Comparison of ENCODE assay signal across 9 mouse cellular contexts in the genomic region with DNA sequence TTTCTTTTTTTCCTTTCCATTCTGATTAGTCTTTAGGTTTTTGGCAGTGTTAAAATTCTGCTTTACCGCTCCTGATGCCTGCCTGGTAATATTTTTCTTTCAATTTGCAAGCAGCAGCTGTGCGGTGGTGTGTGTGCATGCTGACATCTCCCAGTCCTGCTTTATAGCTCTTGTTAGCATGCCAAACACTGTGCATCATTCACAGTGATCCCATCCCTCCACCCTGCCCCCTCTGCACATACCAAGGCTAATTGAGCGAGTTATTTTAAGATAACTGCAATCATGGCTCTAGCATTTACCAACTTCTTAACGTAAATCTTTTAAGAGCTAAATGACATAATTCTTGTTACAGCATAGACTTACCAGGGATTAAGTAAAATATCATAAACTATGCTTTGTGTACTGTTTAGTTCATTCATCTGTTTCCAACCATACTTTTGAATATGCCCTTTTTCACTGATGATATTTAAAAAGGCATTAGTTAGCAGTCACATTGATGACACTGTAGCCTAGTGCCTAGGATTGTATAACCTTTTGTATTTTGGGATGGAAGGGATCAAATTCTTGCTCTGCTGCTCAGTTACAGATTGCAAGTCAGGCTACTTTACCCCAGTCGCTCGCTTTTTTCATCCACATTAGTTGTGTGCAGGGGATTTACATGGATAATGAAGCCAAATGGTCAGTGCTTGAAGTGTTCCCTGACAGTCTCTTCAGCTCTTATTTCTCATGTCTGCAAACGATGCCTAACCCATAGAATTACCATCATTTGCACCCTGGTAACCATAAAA.
DNase-seq lines count a peak whose midpoint lies in the region; ATAC-seq lines count a peak whose summit lies in the region.
"Had no signal": no experiment of that assay in that cellular context is flagged by ENCODE, and none has a peak within 500 bp of the region (broad histone marks: within the 10 kb centered on the region; RNA-seq: fewer than 3 reads in every experiment).

No protein-coding gene starts in this region.

- no peak overlapping the region for H3K9ac ChIP-seq in lung, embryonic 16.5 days (ENCODE audit: low read length)
- H3K9ac ChIP-seq in intestine, embryonic 16.5 days (ENCODE audit: low read depth, low read length): no peak overlapping the region

- H3K27me3 ChIP-seq in lung, embryonic 16.5 days (ENCODE audit: control insufficient read depth, insufficient read depth, low read depth, low read length): no peaks in the 10 kb centered on the region
- H3K27me3 ChIP-seq in intestine, embryonic 16.5 days (replicated peaks; ENCODE audit: control insufficient read depth, insufficient read depth, low read length): no peaks in the 10 kb centered on the region

- WGBS in lung, embryonic 16.5 days: 55% methylated on average over 7 of the region's 7 CpGs
- WGBS in intestine, embryonic 16.5 days: 38% methylated on average over 7 of the region's 7 CpGs

- ATAC-seq in lung, embryonic 16.5 days (ENCODE audit: low read depth): peak; percentile 71; the same call in 1 of the 2 replicates
- peak; percentile 68; the same call in 1 of the 2 replicates for ATAC-seq in intestine, embryonic 16.5 days
- no peak for ATAC-seq in activated CD4-positive, CD25-positive, alpha-beta regulatory T cell, adult 4 months

- no peak overlapping the region for H3K4me2 ChIP-seq in lung, embryonic 16.5 days (ENCODE audit: low read depth, low read length)
- H3K4me2 ChIP-seq in intestine, embryonic 16.5 days (ENCODE audit: low read depth, low read length): no peak overlapping the region

- intact Hi-C loops in left cerebral cortex, postnatal 25 days (cut with DNase I): no loop called here

- no peaks in the 10 kb centered on the region for H3K9me3 ChIP-seq in lung, embryonic 16.5 days (ENCODE audit: control insufficient read depth, low read length)
- H3K9me3 ChIP-seq in intestine, embryonic 16.5 days (ENCODE audit: control insufficient read depth, low read length): no peaks in the 10 kb centered on the region

- no peaks in the 10 kb centered on the region for H3K4me1 ChIP-seq in lung, embryonic 16.5 days (replicated peaks; ENCODE audit: control insufficient read depth, insufficient read depth, low read length)
- H3K4me1 ChIP-seq in intestine, embryonic 16.5 days (ENCODE audit: control insufficient read depth, insufficient read depth, low read length): no peaks in the 10 kb centered on the region

- H3K27ac ChIP-seq in lung, embryonic 16.5 days (ENCODE audit: low read length): no peak overlapping the region
- H3K27ac ChIP-seq in intestine, embryonic 16.5 days (ENCODE audit: low read length): no peak overlapping the region

- H3K36me3 ChIP-seq in lung, embryonic 16.5 days (ENCODE audit: control insufficient read depth, insufficient read depth, low read length): no peaks in the 10 kb centered on the region
- no peaks in the 10 kb centered on the region for H3K36me3 ChIP-seq in intestine, embryonic 16.5 days (ENCODE audit: control insufficient read depth, insufficient read depth, low read length)

- DNase-seq in lung, postnatal 10 days: no peak
- peak; percentile 42 to 64 for DNase-seq in left cerebral cortex, postnatal 25 days (ENCODE audit: low spot score in 2 of 2)
- peak; percentile 44 for DNase-seq in telencephalon, adult 2 months (ENCODE audit: low read depth, low spot score)
- DNase-seq in urinary bladder, postnatal 36 days (ENCODE audit: low spot score in 2 of 2): no peak
- DNase-seq in urinary bladder, adult 2 months (ENCODE audit: low spot score): no peak
- DNase-seq: lung, postnatal 14 days had no signal

- H3K4me3 ChIP-seq in lung, embryonic 16.5 days (ENCODE audit: low read length): no peak overlapping the region
- H3K4me3 ChIP-seq in intestine, embryonic 16.5 days (ENCODE audit: low read length): no peak overlapping the region

Comparison
In these comparisons a context has a peak if more than half of its experiments do, and no peak if none do; other contexts are left out.
1. DNase-seq: peak in left cerebral cortex, postnatal 25 days (2 of 2) and telencephalon, adult 2 months (single experiment); none in lung, postnatal 10 days (single experiment), urinary bladder, postnatal 36 days (0 of 2) and urinary bladder, adult 2 months (single experiment).